Mouse (Mus musculus) spleen, adult 2 months (tissue): Measurements from ENCODE around the gene Scube1. TPM values are rescaled to one million over a fixed set of nuclear protein-coding genes. Genes with fewer than 3 reads are reported as not detected.

Source experiments
- DNase-seq, 2 experiments: peaks; one replicate each; pipeline versions ENCODE4 v3.0.0 to v3.0.0-alpha.2; 2012 to 2021; ENCODE audit warnings: low spot score in 2 of 2, low read depth in 1 of 2
- H3K27ac ChIP-seq: fragments of 200-500 bp; 2 replicates; pipeline ENCODE4 v1.5.1; 2012; ENCODE audit warnings: low read length, inconsistent platforms; ENCODE audit not compliant: insufficient read depth
- H3K27me3 ChIP-seq: fragments of 200-500 bp; 2 replicates; pipeline ENCODE4 v1.6.1; 2012; ENCODE audit warnings: mild to moderate bottlenecking, moderate library complexity, low read length, inconsistent platforms; ENCODE audit not compliant: control insufficient read depth, insufficient read depth
- H3K36me3 ChIP-seq: fragments of 200-500 bp; 2 replicates; pipeline ENCODE4 v1.6.1; 2012; ENCODE audit warnings: mild to moderate bottlenecking, low read length, inconsistent platforms; ENCODE audit not compliant: control insufficient read depth, insufficient read depth
- H3K4me1 ChIP-seq: fragments of 200-500 bp; 2 replicates; pipeline ENCODE4 v1.6.1; 2011; ENCODE audit warnings: inconsistent platforms; ENCODE audit not compliant: control insufficient read depth, insufficient read depth, insufficient read length
- H3K4me3 ChIP-seq: fragments of 200-500 bp; 2 replicates; pipeline ENCODE4 v1.5.1; 2011; ENCODE audit warnings: mild to moderate bottlenecking, inconsistent platforms; ENCODE audit not compliant: insufficient read depth, insufficient read length; ENCODE audit errors: extremely low read depth
- CTCF ChIP-seq: fragments of 200-500 bp; IDR thresholded peaks from 2 replicates; pipeline ENCODE4 v1.5.1; 2011; ENCODE audit warnings: mild to moderate bottlenecking, inconsistent platforms; ENCODE audit not compliant: insufficient read depth, insufficient read length, insufficient replicate concordance; ENCODE audit errors: extremely low read depth
- POLR2A ChIP-seq: fragments of 200-500 bp; IDR thresholded peaks from 2 replicates; pipeline ENCODE4 v1.6.1; 2011; ENCODE audit warnings: low read depth, low read length, inconsistent platforms
- WGBS: fragments of 180-500 bp; shearing (Covaris S2); methylation state at CpG from one replicate; pipeline ENCODE4 v1.1.7; 2018; 5-methylcytosine and 5-hydroxymethylcytosine counted together
- polyA plus RNA-seq: library from polyadenylated mRNA; depleted of rRNA; stranded (reverse); fragments of >200 nt; gene quantifications from 2 replicates; pipeline ENCODE4 v1.2.3, GENCODE M21; 2012; rRNA removed

Scube1 gene
- polyA plus RNA-seq, result 8.8 and 10.0 TPM in 2 replicates

DNA sequence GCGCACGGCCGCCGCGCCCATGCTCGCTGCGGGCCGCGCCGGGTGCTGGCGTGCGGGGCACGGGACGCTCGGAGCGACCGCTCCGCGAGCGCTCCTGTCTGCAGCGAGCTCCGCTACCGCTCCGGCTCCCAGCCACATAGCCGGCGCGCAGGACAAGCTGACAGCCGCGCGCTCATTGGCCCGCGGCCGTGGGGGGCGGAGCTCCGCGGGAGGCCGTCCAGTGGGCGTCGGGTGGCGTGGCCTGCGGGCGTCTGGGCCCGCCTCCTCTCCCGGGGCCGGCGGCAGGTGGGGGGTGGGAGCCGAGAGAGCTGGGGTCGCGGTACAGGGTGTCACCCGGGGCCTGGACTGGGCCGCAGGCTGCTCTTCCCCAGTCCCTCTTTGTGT lies at the start of gene Scube1:
Gene Scube1 (minus strand): TSS at position 136 of the 384 bp plus-strand sequence.
- Histone ChIP-seq H3K4me3 (peak within 1 kb of the TSS; percentile 38; the same call in 1 of the 2 replicates), H3K27me3 (peaks cover 14% of the 10 kb centered on the region; the same call in 1 of the 2 replicates), H3K4me1 (no peaks in the 10 kb centered on the region), H3K27ac (no peak within 1 kb of the TSS), H3K36me3 (no peaks in the 10 kb centered on the region)
- TF ChIP-seq CTCF, result no peak
- no peak for TF ChIP-seq POLR2A
- WGBS, result 4% methylated on average over 43 of the region's 51 CpGs
- DNase-seq, result peak in 1 of 2 experiments; percentile 11

DNA sequence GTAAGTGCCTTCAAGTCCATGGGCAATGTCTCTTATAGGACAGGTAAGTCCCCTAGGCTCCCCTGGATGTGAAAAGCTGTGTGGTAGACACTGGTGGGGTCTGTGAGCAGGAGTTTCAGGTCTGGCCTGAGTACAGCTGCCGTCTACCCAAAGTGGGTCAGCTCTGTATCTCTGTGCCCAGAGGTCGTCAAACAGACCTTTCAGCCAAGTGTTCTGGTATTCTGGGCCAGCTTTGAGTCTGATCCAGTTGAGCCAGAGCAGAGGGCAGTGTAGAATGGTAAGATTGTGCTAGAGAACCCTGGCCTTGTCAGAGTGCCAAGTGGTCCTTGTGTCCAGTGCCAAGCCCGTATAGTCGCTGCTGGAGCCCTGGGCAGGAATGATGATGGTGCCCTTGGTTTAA lies 48.1 kb upstream of the Scube1 start:
- H3K36me3 ChIP-seq, result no peaks in the 10 kb centered on the region
- DNase-seq, result no peak
- TF ChIP-seq CTCF (no peak), POLR2A (no peak)
- no peaks in the 10 kb centered on the region for H3K27me3 ChIP-seq
- H3K4me3 ChIP-seq, result no peak overlapping the region
- WGBS, result 86% methylated on average over 4 of the region's 4 CpGs
- H3K4me1 ChIP-seq, result no peaks in the 10 kb centered on the region
- no peak overlapping the region for H3K27ac ChIP-seq

DNA sequence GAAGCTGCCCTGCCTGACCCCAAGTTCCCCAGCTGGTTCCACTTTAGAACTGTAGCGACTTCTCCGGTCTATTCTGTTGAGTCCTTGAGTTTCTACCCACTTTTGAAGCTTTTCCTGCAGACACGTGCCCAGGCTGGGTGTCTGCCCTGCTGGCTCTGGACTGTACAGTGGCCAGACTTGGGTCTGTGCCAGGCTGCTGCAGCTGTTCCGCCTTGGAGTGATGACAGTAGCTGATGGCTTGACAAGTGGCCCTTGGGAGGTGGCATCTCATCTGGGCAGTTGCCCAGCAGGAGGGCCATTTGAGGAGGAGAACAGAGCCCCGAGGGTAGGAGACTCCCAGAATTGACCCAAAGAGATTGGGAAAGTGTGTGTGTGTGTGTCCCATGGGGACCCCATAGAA lies 47.6 kb upstream of the Scube1 start:
- 59% methylated on average over 5 of the region's 5 CpGs for WGBS
- no peak for DNase-seq

DNA sequence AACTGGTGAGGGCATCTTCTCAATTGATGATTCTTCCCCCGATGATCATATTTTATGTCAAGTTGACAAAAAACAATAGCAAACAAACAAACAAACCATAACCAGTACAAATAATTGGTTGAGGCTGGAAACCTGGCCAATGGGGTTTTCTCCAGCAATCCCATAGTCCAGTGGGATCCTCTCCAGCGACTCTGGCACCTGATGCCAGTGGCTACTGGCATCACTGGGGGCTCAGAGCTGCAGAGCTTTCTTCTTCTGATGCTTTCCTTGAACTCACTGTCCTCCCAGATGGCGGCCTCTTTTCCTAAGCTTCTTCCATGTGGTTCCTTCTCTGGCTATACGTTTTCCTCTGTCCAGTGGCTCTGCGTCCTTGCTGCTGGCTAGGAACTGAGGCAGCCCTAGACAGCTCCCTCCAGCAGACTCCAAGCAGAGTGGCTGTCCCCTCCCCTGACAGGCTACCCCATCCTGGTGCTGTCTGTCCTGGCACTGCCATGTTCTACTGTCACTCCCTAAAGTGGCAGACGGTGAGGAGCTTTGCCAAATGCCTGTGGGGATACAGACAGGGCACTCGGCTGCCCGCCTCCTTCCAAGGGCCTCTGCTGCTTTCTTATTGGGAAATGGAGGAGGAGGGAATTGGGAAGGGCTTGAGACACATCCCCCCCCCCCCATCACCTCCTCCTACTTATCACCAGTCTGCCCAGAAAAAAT lies 46.7 kb upstream of the Scube1 start:
- H3K4me1 ChIP-seq, result no peaks in the 10 kb centered on the region
- H3K4me3 ChIP-seq, result no peak overlapping the region
- 77% methylated on average over 8 of the region's 8 CpGs for WGBS
- no peaks in the 10 kb centered on the region for H3K27me3 ChIP-seq
- DNase-seq, result no peak
- no peak overlapping the region for H3K27ac ChIP-seq
- no peaks in the 10 kb centered on the region for H3K36me3 ChIP-seq
- TF ChIP-seq CTCF (no peak), POLR2A (no peak)

More for the DNA sequence above, 47.6 kb upstream of the Scube1 start:
- no peak overlapping the region for H3K27ac ChIP-seq
- no peak overlapping the region for H3K4me3 ChIP-seq
- TF ChIP-seq CTCF (no peak), POLR2A (no peak)
- H3K27me3 ChIP-seq, result no peaks in the 10 kb centered on the region
- H3K4me1 ChIP-seq, result no peaks in the 10 kb centered on the region
- H3K36me3 ChIP-seq, result no peaks in the 10 kb centered on the region

DNA sequence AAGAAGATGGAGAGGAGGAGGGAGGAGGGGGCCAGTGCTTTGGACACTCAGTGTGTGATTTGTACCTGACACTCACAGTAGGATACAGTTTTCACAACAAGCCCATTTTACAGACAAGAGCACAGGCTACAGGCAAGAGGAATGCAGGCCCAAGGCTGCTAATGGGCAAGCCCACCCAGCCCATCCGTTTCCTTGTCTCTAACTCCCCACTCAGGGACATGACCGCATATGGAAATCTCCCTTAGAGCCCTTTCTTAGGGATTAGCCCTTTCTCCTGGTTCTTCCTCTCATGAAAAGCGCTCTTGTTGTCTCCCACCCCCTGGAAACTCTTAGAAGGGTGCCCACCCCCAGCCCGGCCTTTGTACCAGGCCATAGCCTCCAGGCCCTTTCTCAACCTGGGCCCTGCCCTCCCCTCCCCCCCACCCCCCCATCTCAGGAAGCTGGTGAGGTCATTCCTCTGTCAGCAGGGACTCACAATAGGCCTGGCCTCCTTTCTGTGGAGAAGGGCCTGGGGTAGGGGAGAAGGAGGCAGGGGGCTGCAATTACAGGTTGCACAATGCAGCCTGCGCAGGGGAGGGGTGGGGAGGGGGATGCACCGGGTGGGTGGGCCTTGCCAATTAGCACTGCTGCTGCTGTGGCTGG lies 40.7 kb upstream of the Scube1 start:
- H3K27ac ChIP-seq, result no peak overlapping the region
- TF ChIP-seq POLR2A (no peak), CTCF (no peak)
- WGBS, result 33% methylated on average over 6 of the region's 6 CpGs
- no peaks in the 10 kb centered on the region for H3K27me3 ChIP-seq
- no peaks in the 10 kb centered on the region for H3K4me1 ChIP-seq
- DNase-seq, result no peak
- no peaks in the 10 kb centered on the region for H3K36me3 ChIP-seq
- no peak overlapping the region for H3K4me3 ChIP-seq

DNA sequence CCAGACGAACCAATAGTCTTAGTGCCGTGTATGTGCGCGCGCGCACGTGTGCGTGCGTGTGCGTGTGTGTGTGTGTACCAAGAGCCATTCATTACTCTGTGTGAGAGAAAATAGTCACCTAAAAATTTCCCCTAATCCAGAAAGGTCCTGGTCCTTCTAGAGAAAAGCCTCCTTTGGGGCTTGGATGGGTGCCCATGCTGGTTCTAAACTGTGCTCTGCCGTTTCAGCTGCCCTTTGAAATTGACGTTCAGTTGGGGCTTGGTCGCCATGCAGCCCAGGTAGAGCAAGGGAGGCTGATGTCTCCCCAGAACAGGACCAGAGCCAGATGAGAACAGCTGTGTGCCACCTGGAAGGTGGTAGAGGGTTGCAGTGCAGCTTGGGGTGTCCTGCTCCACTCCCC lies 36.7 kb upstream of the Scube1 start:
- Histone ChIP-seq H3K4me1 (no peaks in the 10 kb centered on the region), H3K36me3 (no peaks in the 10 kb centered on the region), H3K4me3 (no peak overlapping the region), H3K27ac (no peak overlapping the region), H3K27me3 (no peaks in the 10 kb centered on the region)
- TF ChIP-seq CTCF, result no peak
- TF ChIP-seq POLR2A, result no peak
- DNase-seq, result no peak
- WGBS, result 88% methylated on average over 13 of the region's 13 CpGs

DNA sequence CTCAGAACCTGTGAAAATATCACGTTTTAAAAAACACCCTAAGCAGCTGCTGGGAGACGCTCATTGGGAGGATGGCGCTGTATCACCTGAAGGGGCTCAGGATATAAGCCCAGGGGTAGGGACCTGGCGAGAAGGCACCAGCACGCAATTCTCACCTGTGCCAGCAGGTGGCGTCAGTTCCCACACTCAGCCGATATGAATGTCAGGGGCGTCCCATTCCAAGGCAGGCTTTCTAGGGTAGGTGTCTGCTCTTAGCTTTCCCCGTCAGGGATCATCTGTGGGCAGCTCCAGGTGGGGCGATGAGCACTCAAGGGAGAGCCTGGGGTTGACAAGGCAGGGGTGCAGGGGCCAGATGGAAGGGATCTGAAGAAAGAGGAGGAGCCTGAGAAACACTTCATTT lies 35.9 kb upstream of the Scube1 start:
- Histone ChIP-seq H3K27ac (no peak overlapping the region), H3K4me3 (no peak overlapping the region), H3K36me3 (no peaks in the 10 kb centered on the region), H3K27me3 (no peaks in the 10 kb centered on the region), H3K4me1 (no peaks in the 10 kb centered on the region)
- no peak for DNase-seq
- WGBS, result 11% methylated on average over 10 of the region's 10 CpGs
- TF ChIP-seq POLR2A, result no peak
- TF ChIP-seq CTCF, result peak; percentile 44; the same call in 1 of the 2 replicates
